Mouse (Mus musculus): ENCODE measurements around the gene Dip2c. TPM values are rescaled to one million over a fixed set of nuclear protein-coding genes. Genes with fewer than 3 reads are reported as not detected.

The Dip2c gene
- polyA plus RNA-seq, 1 experiment from 2014 or later, result 10.3 TPM

GRCm38 (mm10) chr13:9340293-9340692 is 64.0 kb downstream of the Dip2c start:
- H3K4me3 ChIP-seq (replicated peaks), result no peak overlapping the region
- no peak overlapping the region for H3K27ac ChIP-seq
- ATAC-seq, result no peak
- no peak overlapping the region for H3K9ac ChIP-seq (replicated peaks)
- H3K27me3 ChIP-seq, result no peaks in the 10 kb centered on the region
- no peaks in the 10 kb centered on the region for H3K36me3 ChIP-seq
- WGBS, result 94% methylated on average over 4 of the region's 4 CpGs
- no peaks in the 10 kb centered on the region for H3K4me1 ChIP-seq (replicated peaks)
- H3K9me3 ChIP-seq, result no peaks in the 10 kb centered on the region
- no peak overlapping the region for H3K4me2 ChIP-seq (replicated peaks)

- WGBS, result 100% methylated on average over 1 of the region's 1 CpGs
- H3K9me3 ChIP-seq, result no peaks in the 10 kb centered on the region
- H3K27me3 ChIP-seq, result no peaks in the 10 kb centered on the region
Observed at GRCm38 (mm10) chr13:9342696-9343095, 66.4 kb downstream of the Dip2c start.

GRCm38 (mm10) chr13:9347448-9347847 is 71.1 kb downstream of the Dip2c start:
- H3K9ac ChIP-seq (replicated peaks), result no peak overlapping the region
- ATAC-seq, result no peak
- no peaks in the 10 kb centered on the region for H3K27me3 ChIP-seq
- H3K9me3 ChIP-seq, result no peaks in the 10 kb centered on the region
- no peaks in the 10 kb centered on the region for H3K36me3 ChIP-seq
- H3K4me3 ChIP-seq (replicated peaks), result no peak overlapping the region
- 0 out of 2 replicates have a peak, but pooled peaks cover 3% of the 10 kb centered on the region for H3K4me1 ChIP-seq (replicated peaks)
- H3K27ac ChIP-seq, result no peak overlapping the region
- no peak overlapping the region for H3K4me2 ChIP-seq (replicated peaks)
- WGBS, result 89% methylated on average over 3 of the region's 3 CpGs

More at GRCm38 (mm10) chr13:9342696-9343095, 66.4 kb downstream of the Dip2c start:
- H3K27ac ChIP-seq, result no peak overlapping the region
- H3K9ac ChIP-seq (replicated peaks), result no peak overlapping the region
- no peaks in the 10 kb centered on the region for H3K4me1 ChIP-seq (replicated peaks)
- H3K4me2 ChIP-seq (replicated peaks), result no peak overlapping the region
- ATAC-seq, result no peak
- no peaks in the 10 kb centered on the region for H3K36me3 ChIP-seq
- no peak overlapping the region for H3K4me3 ChIP-seq (replicated peaks)

- Histone ChIP-seq H3K27ac (no peak overlapping the region), H3K27me3 (no peaks in the 10 kb centered on the region), H3K4me1 (replicated peaks) (peaks cover 18% of the 10 kb centered on the region), H3K4me3 (replicated peaks) (no peak overlapping the region), H3K4me2 (replicated peaks) (no peak overlapping the region), H3K36me3 (no peaks in the 10 kb centered on the region), H3K9me3 (no peaks in the 10 kb centered on the region), H3K9ac (replicated peaks) (no peak overlapping the region)
- no peak for ATAC-seq
- WGBS, result 88% methylated on average over 2 of the region's 2 CpGs
Observed at GRCm38 (mm10) chr13:9350670-9351069, 74.3 kb downstream of the Dip2c start.

GRCm38 (mm10) chr13:9353890-9354289 is 77.6 kb downstream of the Dip2c start:
- Histone ChIP-seq H3K9ac (replicated peaks) (no peak overlapping the region), H3K27ac (no peak overlapping the region), H3K36me3 (no peaks in the 10 kb centered on the region), H3K4me1 (replicated peaks) (peaks cover 23% of the 10 kb centered on the region), H3K27me3 (no peaks in the 10 kb centered on the region), H3K9me3 (no peaks in the 10 kb centered on the region), H3K4me3 (replicated peaks) (no peak overlapping the region), H3K4me2 (replicated peaks) (no peak overlapping the region)
- 90% methylated on average over 1 of the region's 1 CpGs for WGBS
- no peak for ATAC-seq

GRCm38 (mm10) chr13:9355331-9355730 is 79.0 kb downstream of the Dip2c start:
- H3K27ac ChIP-seq, result peak overlapping the region; percentile 7
- no peaks in the 10 kb centered on the region for H3K9me3 ChIP-seq
- peak; percentile 95 for ATAC-seq
- peaks cover 22% of the 10 kb centered on the region for H3K4me1 ChIP-seq (replicated peaks)
- H3K4me3 ChIP-seq (replicated peaks), result no peak overlapping the region
- WGBS, result 24% methylated on average over 4 of the region's 4 CpGs
- no peak overlapping the region for H3K4me2 ChIP-seq (replicated peaks)
- no peaks in the 10 kb centered on the region for H3K27me3 ChIP-seq
- no peaks in the 10 kb centered on the region for H3K36me3 ChIP-seq
- H3K9ac ChIP-seq (replicated peaks), result no peak overlapping the region

GRCm38 (mm10) chr13:9361457-9361856 is 85.1 kb downstream of the Dip2c start:
- Histone ChIP-seq H3K9me3 (no peaks in the 10 kb centered on the region), H3K27ac (no peak overlapping the region), H3K4me3 (replicated peaks) (no peak overlapping the region), H3K36me3 (no peaks in the 10 kb centered on the region), H3K4me1 (replicated peaks) (0 out of 2 replicates have a peak, but pooled peaks cover 3% of the 10 kb centered on the region), H3K9ac (replicated peaks) (no peak overlapping the region), H3K27me3 (no peaks in the 10 kb centered on the region), H3K4me2 (replicated peaks) (no peak overlapping the region)
- WGBS, result 89% methylated on average over 2 of the region's 2 CpGs
- ATAC-seq, result no peak

GRCm38 (mm10) chr13:9371387-9371786 is 95.1 kb downstream of the Dip2c start:
- 78% methylated on average over 1 of the region's 1 CpGs for WGBS
- H3K4me3 ChIP-seq (replicated peaks), result no peak overlapping the region
- H3K36me3 ChIP-seq, result no peaks in the 10 kb centered on the region
- no peak overlapping the region for H3K4me2 ChIP-seq (replicated peaks)
- no peaks in the 10 kb centered on the region for H3K9me3 ChIP-seq
- H3K9ac ChIP-seq (replicated peaks), result no peak overlapping the region
- H3K27me3 ChIP-seq, result no peaks in the 10 kb centered on the region
- no peak for ATAC-seq
- no peak overlapping the region for H3K27ac ChIP-seq
- H3K4me1 ChIP-seq (replicated peaks), result 0 out of 2 replicates have a peak, but pooled peaks cover 2% of the 10 kb centered on the region

- ATAC-seq, result no peak
- H3K4me3 ChIP-seq (replicated peaks), result no peak overlapping the region
- WGBS, result 68% methylated on average over 2 of the region's 2 CpGs
- H3K9me3 ChIP-seq, result no peaks in the 10 kb centered on the region
- no peaks in the 10 kb centered on the region for H3K4me1 ChIP-seq (replicated peaks)
- no peak overlapping the region for H3K4me2 ChIP-seq (replicated peaks)
- H3K27ac ChIP-seq, result no peak overlapping the region
- no peaks in the 10 kb centered on the region for H3K27me3 ChIP-seq
- no peaks in the 10 kb centered on the region for H3K36me3 ChIP-seq
- no peak overlapping the region for H3K9ac ChIP-seq (replicated peaks)
Observed at GRCm38 (mm10) chr13:9377130-9377529, 100.8 kb downstream of the Dip2c start.

GRCm38 (mm10) chr13:9380740-9381410 is 104.5 kb downstream of the Dip2c start:
- H3K9ac ChIP-seq (replicated peaks), result no peak overlapping the region
- ATAC-seq, result no peak
- no peaks in the 10 kb centered on the region for H3K36me3 ChIP-seq
- WGBS, result 88% methylated on average over 5 of the region's 5 CpGs
- no peak overlapping the region for H3K27ac ChIP-seq
- 0 out of 2 replicates have a peak, but pooled peaks cover 7% of the 10 kb centered on the region for H3K4me1 ChIP-seq (replicated peaks)
- H3K27me3 ChIP-seq, result no peaks in the 10 kb centered on the region
- H3K4me3 ChIP-seq (replicated peaks), result no peak overlapping the region
- H3K4me2 ChIP-seq (replicated peaks), result no peak overlapping the region
- no peaks in the 10 kb centered on the region for H3K9me3 ChIP-seq

- 90% methylated on average over 2 of the region's 2 CpGs for WGBS
- ATAC-seq, result no peak
- no peaks in the 10 kb centered on the region for H3K27me3 ChIP-seq
- no peak overlapping the region for H3K4me3 ChIP-seq (replicated peaks)
- no peak overlapping the region for H3K4me2 ChIP-seq (replicated peaks)
- H3K9me3 ChIP-seq, result peaks cover 8% of the 10 kb centered on the region; the same call in 1 of the 2 replicates
- no peak overlapping the region for H3K9ac ChIP-seq (replicated peaks)
- H3K4me1 ChIP-seq (replicated peaks), result peaks cover 11% of the 10 kb centered on the region; the same call in 1 of the 2 replicates
- no peak overlapping the region for H3K27ac ChIP-seq
- no peaks in the 10 kb centered on the region for H3K36me3 ChIP-seq
Observed at GRCm38 (mm10) chr13:9388017-9388416, 111.7 kb downstream of the Dip2c start.

GRCm38 (mm10) chr13:9389334-9389733 is 113.0 kb downstream of the Dip2c start:
- peaks cover 8% of the 10 kb centered on the region; the same call in 1 of the 2 replicates for H3K9me3 ChIP-seq
- no peak overlapping the region for H3K4me3 ChIP-seq (replicated peaks)
- H3K4me1 ChIP-seq (replicated peaks), result peaks cover 11% of the 10 kb centered on the region; the same call in 1 of the 2 replicates
- H3K9ac ChIP-seq (replicated peaks), result no peak overlapping the region
- 90% methylated on average over 1 of the region's 1 CpGs for WGBS
- ATAC-seq, result no peak
- H3K27ac ChIP-seq, result no peak overlapping the region
- no peak overlapping the region for H3K4me2 ChIP-seq (replicated peaks)
- H3K36me3 ChIP-seq, result no peaks in the 10 kb centered on the region
- no peaks in the 10 kb centered on the region for H3K27me3 ChIP-seq

Measured in midbrain, embryonic 13.5 days (tissue).